Mouse (Mus musculus): ENCODE results near the gene Slpi. TPM values are rescaled to one million over a fixed set of nuclear protein-coding genes. Genes with fewer than 3 reads are reported as not detected.

Slpi gene
- polyA plus RNA-seq, 1 experiment from 2014 or later: 0.31 TPM

GRCm38 (mm10) chr2:164414167-164414566 is 25.3 kb upstream of the Slpi start:
- ATAC-seq (replicated peaks; ENCODE audit: low FRiP score) (no peak), DNase-seq (ENCODE audit: low spot score) (no peak)
- peaks cover 5% of the 10 kb centered on the region for H3K27me3 ChIP-seq (ENCODE audit: control insufficient read depth, insufficient read depth, low read length)
- H3K27ac ChIP-seq (ENCODE audit: low read depth, low read length): no peak overlapping the region
- 26% methylated on average over 28 of the region's 28 CpGs for WGBS
- H3K4me2 ChIP-seq (ENCODE audit: low read depth, low read length, severe bottlenecking): peak overlapping the region; percentile 32
- H3K4me1 ChIP-seq (replicated peaks; ENCODE audit: control insufficient read depth, insufficient read depth, low read length): no peaks in the 10 kb centered on the region
- 0 out of 2 replicates have a peak overlapping the region, but pooled peaks have one; percentile 29 for H3K9ac ChIP-seq (ENCODE audit: low read length)
- no peaks in the 10 kb centered on the region for H3K36me3 ChIP-seq (ENCODE audit: control insufficient read depth, insufficient read depth, low read length)
- H3K4me3 ChIP-seq (ENCODE audit: low read depth, low read length): no peak overlapping the region
- H3K9me3 ChIP-seq (ENCODE audit: control insufficient read depth, low read length): no peaks in the 10 kb centered on the region

- H3K4me2 ChIP-seq (ENCODE audit: low read depth, low read length, severe bottlenecking): no peak overlapping the region
- no peak overlapping the region for H3K27ac ChIP-seq (ENCODE audit: low read depth, low read length)
- no peaks in the 10 kb centered on the region for H3K36me3 ChIP-seq (ENCODE audit: control insufficient read depth, insufficient read depth, low read length)
- no peaks in the 10 kb centered on the region for H3K9me3 ChIP-seq (ENCODE audit: control insufficient read depth, low read length)
- under 1% methylated on average over 22 of the region's 22 CpGs for WGBS
- peaks cover 66% of the 10 kb centered on the region for H3K27me3 ChIP-seq (ENCODE audit: control insufficient read depth, insufficient read depth, low read length)
- DNase-seq (ENCODE audit: low spot score): peak; percentile 88
- 0 out of 2 replicates have a peak, but pooled peaks have one; percentile 36 for ATAC-seq (replicated peaks; ENCODE audit: low FRiP score)
- H3K4me3 ChIP-seq (ENCODE audit: low read depth, low read length): no peak overlapping the region
- peaks cover 3% of the 10 kb centered on the region; the same call in 1 of the 2 replicates for H3K4me1 ChIP-seq (replicated peaks; ENCODE audit: control insufficient read depth, insufficient read depth, low read length)
- no peak overlapping the region for H3K9ac ChIP-seq (ENCODE audit: low read length)
Measured at GRCm38 (mm10) chr2:164407708-164408107, 18.8 kb upstream of the Slpi start.

- DNase-seq (ENCODE audit: low spot score): no peak
- Histone ChIP-seq H3K27me3 (ENCODE audit: control insufficient read depth, insufficient read depth, low read length) (peaks cover 86% of the 10 kb centered on the region), H3K9me3 (ENCODE audit: control insufficient read depth, low read length) (no peaks in the 10 kb centered on the region), H3K9ac (ENCODE audit: low read length) (no peak overlapping the region), H3K36me3 (ENCODE audit: control insufficient read depth, insufficient read depth, low read length) (no peaks in the 10 kb centered on the region), H3K4me3 (ENCODE audit: low read depth, low read length) (no peak overlapping the region), H3K4me2 (ENCODE audit: low read depth, low read length, severe bottlenecking) (no peak overlapping the region), H3K27ac (ENCODE audit: low read depth, low read length) (no peak overlapping the region), H3K4me1 (replicated peaks; ENCODE audit: control insufficient read depth, insufficient read depth, low read length) (peaks cover 3% of the 10 kb centered on the region; the same call in 1 of the 2 replicates)
- no peak for ATAC-seq (replicated peaks; ENCODE audit: low FRiP score)
- 34% methylated on average over 5 of the region's 5 CpGs for WGBS
Measured at GRCm38 (mm10) chr2:164405519-164405918, 16.6 kb upstream of the Slpi start.

- H3K4me2 ChIP-seq (ENCODE audit: low read depth, low read length, severe bottlenecking): peak within 1 kb of the TSS; percentile 41; the same call in 1 of the 2 replicates
- H3K27ac ChIP-seq (ENCODE audit: low read depth, low read length): no peak within 1 kb of the TSS
- WGBS: 7% methylated on average over 9 of the region's 9 CpGs
- peak within 1 kb of the TSS; percentile 17; the same call in 1 of the 2 replicates for H3K4me3 ChIP-seq (ENCODE audit: low read depth, low read length)
- ATAC-seq (replicated peaks; ENCODE audit: low FRiP score): no peak
- peaks cover 90% of the 10 kb centered on the region for H3K27me3 ChIP-seq (ENCODE audit: control insufficient read depth, insufficient read depth, low read length)
- no peak for DNase-seq (ENCODE audit: low spot score)
- H3K9me3 ChIP-seq (ENCODE audit: control insufficient read depth, low read length): no peaks in the 10 kb centered on the region
- H3K4me1 ChIP-seq (replicated peaks; ENCODE audit: control insufficient read depth, insufficient read depth, low read length): peaks cover 3% of the 10 kb centered on the region; the same call in 1 of the 2 replicates
- no peaks in the 10 kb centered on the region for H3K36me3 ChIP-seq (ENCODE audit: control insufficient read depth, insufficient read depth, low read length)
- peak within 1 kb of the TSS; percentile 17; the same call in 1 of the 2 replicates for H3K9ac ChIP-seq (ENCODE audit: low read length)
Measured at GRCm38 (mm10) chr2:164405060-164405459, 16.2 kb upstream of the Slpi start, which contains the start of gene Matn4. Gene Matn4 (minus strand): TSS chr2:164405160.

GRCm38 (mm10) chr2:164404082-164404990 is 15.4 kb upstream of the Slpi start:
- Histone ChIP-seq H3K9ac (ENCODE audit: low read length) (peak overlapping the region; percentile 17; the same call in 1 of the 2 replicates), H3K9me3 (ENCODE audit: control insufficient read depth, low read length) (no peaks in the 10 kb centered on the region), H3K4me3 (ENCODE audit: low read depth, low read length) (peak overlapping the region; percentile 17; the same call in 1 of the 2 replicates), H3K4me1 (replicated peaks; ENCODE audit: control insufficient read depth, insufficient read depth, low read length) (peaks cover 3% of the 10 kb centered on the region; the same call in 1 of the 2 replicates), H3K27me3 (ENCODE audit: control insufficient read depth, insufficient read depth, low read length) (peaks cover 94% of the 10 kb centered on the region), H3K4me2 (ENCODE audit: low read depth, low read length, severe bottlenecking) (peak overlapping the region; percentile 41; the same call in 1 of the 2 replicates), H3K27ac (ENCODE audit: low read depth, low read length) (no peak overlapping the region), H3K36me3 (ENCODE audit: control insufficient read depth, insufficient read depth, low read length) (no peaks in the 10 kb centered on the region)
- 1% methylated on average over 46 of the region's 49 CpGs for WGBS
- no peak for ATAC-seq (replicated peaks; ENCODE audit: low FRiP score)
- DNase-seq (ENCODE audit: low spot score): peak; percentile 61

GRCm38 (mm10) chr2:164403396-164404081 is 14.6 kb upstream of the Slpi start:
- H3K27me3 ChIP-seq (ENCODE audit: control insufficient read depth, insufficient read depth, low read length): peaks cover 93% of the 10 kb centered on the region
- DNase-seq (ENCODE audit: low spot score): no peak
- no peaks in the 10 kb centered on the region for H3K9me3 ChIP-seq (ENCODE audit: control insufficient read depth, low read length)
- no peaks in the 10 kb centered on the region for H3K36me3 ChIP-seq (ENCODE audit: control insufficient read depth, insufficient read depth, low read length)
- no peak overlapping the region for H3K9ac ChIP-seq (ENCODE audit: low read length)
- no peak for ATAC-seq (replicated peaks; ENCODE audit: low FRiP score)
- no peak overlapping the region for H3K4me2 ChIP-seq (ENCODE audit: low read depth, low read length, severe bottlenecking)
- H3K4me1 ChIP-seq (replicated peaks; ENCODE audit: control insufficient read depth, insufficient read depth, low read length): peaks cover 3% of the 10 kb centered on the region; the same call in 1 of the 2 replicates
- H3K27ac ChIP-seq (ENCODE audit: low read depth, low read length): no peak overlapping the region
- H3K4me3 ChIP-seq (ENCODE audit: low read depth, low read length): no peak overlapping the region
- 7% methylated on average over 13 of the region's 14 CpGs for WGBS

GRCm38 (mm10) chr2:164402906-164403305 is 14.0 kb upstream of the Slpi start, which contains the start of gene Rbpjl:
Gene Rbpjl (plus strand): TSS chr2:164403141.
- Histone ChIP-seq H3K4me1 (replicated peaks; ENCODE audit: control insufficient read depth, insufficient read depth, low read length) (peaks cover 3% of the 10 kb centered on the region; the same call in 1 of the 2 replicates), H3K9ac (ENCODE audit: low read length) (no peak within 1 kb of the TSS), H3K4me3 (ENCODE audit: low read depth, low read length) (no peak within 1 kb of the TSS), H3K4me2 (ENCODE audit: low read depth, low read length, severe bottlenecking) (no peak within 1 kb of the TSS), H3K36me3 (ENCODE audit: control insufficient read depth, insufficient read depth, low read length) (no peaks in the 10 kb centered on the region), H3K27ac (ENCODE audit: low read depth, low read length) (no peak within 1 kb of the TSS), H3K27me3 (ENCODE audit: control insufficient read depth, insufficient read depth, low read length) (peaks cover 87% of the 10 kb centered on the region), H3K9me3 (ENCODE audit: control insufficient read depth, low read length) (no peaks in the 10 kb centered on the region)
- ATAC-seq (replicated peaks; ENCODE audit: low FRiP score) (peak; percentile 65; the same call in 1 of the 2 replicates), DNase-seq (ENCODE audit: low spot score) (peak; percentile 85)
- 1% methylated on average over 17 of the region's 17 CpGs for WGBS

- H3K27ac ChIP-seq (ENCODE audit: low read depth, low read length): no peak overlapping the region
- H3K4me2 ChIP-seq (ENCODE audit: low read depth, low read length, severe bottlenecking): no peak overlapping the region
- H3K4me1 ChIP-seq (replicated peaks; ENCODE audit: control insufficient read depth, insufficient read depth, low read length): no peaks in the 10 kb centered on the region
- peaks cover 3% of the 10 kb centered on the region; the same call in 1 of the 2 replicates for H3K9me3 ChIP-seq (ENCODE audit: control insufficient read depth, low read length)
- H3K36me3 ChIP-seq (ENCODE audit: control insufficient read depth, insufficient read depth, low read length): no peaks in the 10 kb centered on the region
- H3K27me3 ChIP-seq (ENCODE audit: control insufficient read depth, insufficient read depth, low read length): peaks cover 30% of the 10 kb centered on the region
- no peak overlapping the region for H3K9ac ChIP-seq (ENCODE audit: low read length)
- ATAC-seq (replicated peaks; ENCODE audit: low FRiP score): no peak
- DNase-seq (ENCODE audit: low spot score): no peak
- H3K4me3 ChIP-seq (ENCODE audit: low read depth, low read length): no peak overlapping the region
- 76% methylated on average over 12 of the region's 12 CpGs for WGBS
Measured at GRCm38 (mm10) chr2:164396911-164397310, 8.0 kb upstream of the Slpi start.
